Mouse (Mus musculus): ENCODE measurements around the gene Cacng3. TPM values are rescaled to one million over a fixed set of nuclear protein-coding genes. Genes with fewer than 3 reads are reported as not detected.

The Cacng3 gene
- polyA plus RNA-seq, 1 experiment, result not detected

- Histone ChIP-seq H3K27ac (ENCODE audit: insufficient read depth, low read depth, low read length) (no peak overlapping the region), H3K36me3 (ENCODE audit: control insufficient read depth, insufficient read depth, low read length) (no peaks in the 10 kb centered on the region), H3K4me1 (ENCODE audit: control insufficient read depth, insufficient read depth, insufficient read length, low read length) (no peaks in the 10 kb centered on the region), H3K27me3 (ENCODE audit: control insufficient read depth, insufficient read depth, low read length) (no peaks in the 10 kb centered on the region), H3K4me3 (ENCODE audit: low read depth, low read length) (no peak overlapping the region)
- no peak for TF ChIP-seq CTCF (IDR thresholded peaks at IDR 0.05; ENCODE audit: extremely low read depth, insufficient read length, insufficient replicate concordance, low read depth, low read length)
- no peak for TF ChIP-seq POLR2A (IDR thresholded peaks at IDR 0.05; ENCODE audit: low read depth, low read length)
- WGBS, result 81% methylated on average over 7 of the region's 7 CpGs
Measured at GRCm38 (mm10) chr7:122817565-122817964, 147.3 kb downstream of the Cacng3 start.
